Mouse (Mus musculus) layer of hippocampus, adult 8-10 months (tissue): ENCODE data around the gene Lztr1. TPM values are rescaled to one million over a fixed set of nuclear protein-coding genes. Genes with fewer than 3 reads are reported as not detected.
"Not testable (repeated sequence)": the region's sequence is repeated elsewhere in the genome, so short reads cannot be mapped to it uniquely, and the experiment has no call there.

Experiments used
- DNase-seq, 2 experiments: peaks; one replicate each; pipeline ENCODE4 v3.0.0; 2022; ENCODE audit warnings: low spot score in 2 of 2
- total RNA-seq, 4 experiments: library from RNA; stranded (reverse); gene quantifications; 2 replicates each; pipeline ENCODE4 v1.2.4; 2022

Gene Lztr1
- total RNA-seq, 4 experiments from 2014 or later, result 194 to 222 (median 203) TPM

DNA sequence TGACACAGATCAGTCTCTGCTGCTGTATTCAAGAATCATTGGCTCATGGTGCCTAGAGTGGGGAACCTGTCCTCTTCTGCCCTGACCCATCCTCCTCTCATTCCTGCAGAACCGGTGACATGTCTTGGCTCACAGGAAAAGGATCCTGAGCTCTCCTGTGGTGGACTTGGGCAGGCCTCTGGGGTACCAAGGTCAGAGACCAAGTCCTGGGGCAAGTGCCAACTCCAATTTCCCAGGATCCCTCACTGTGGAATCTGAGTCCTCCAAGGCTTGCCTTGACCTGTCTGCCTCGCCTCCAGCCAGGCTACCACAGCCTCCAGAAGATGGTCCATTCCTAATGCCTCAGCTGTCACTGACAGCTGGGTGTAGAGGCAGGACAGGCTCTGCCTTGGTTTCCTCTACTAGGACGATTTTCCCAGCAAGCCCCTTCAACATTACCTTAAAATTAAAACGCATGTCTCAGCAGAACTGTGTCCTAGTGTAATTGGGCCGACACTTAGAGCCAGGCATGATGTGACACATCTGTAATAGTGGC, 1.4 kb upstream of the Lztr1 start:
- DNase-seq, result no peak

DNA sequence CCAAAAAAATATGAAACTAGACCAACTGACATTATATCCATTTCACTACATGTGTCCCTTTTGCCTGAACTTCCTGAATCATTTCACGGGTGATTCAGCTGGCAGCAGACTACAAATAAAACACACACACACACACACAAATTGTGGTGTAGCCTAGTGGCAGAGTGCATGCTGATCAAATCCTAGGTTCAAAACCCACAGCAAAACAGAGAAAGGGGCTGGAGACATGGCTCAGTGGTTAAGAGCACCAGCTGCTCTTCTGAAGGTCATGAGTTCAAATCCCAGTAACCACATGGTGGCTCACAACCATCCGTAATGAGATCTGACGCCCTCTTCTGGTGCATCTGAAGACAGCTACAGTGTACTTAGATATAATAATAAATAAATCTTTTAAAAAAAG, 457 bp upstream of the Lztr1 start:
- not testable (repeated sequence) for DNase-seq

DNA sequence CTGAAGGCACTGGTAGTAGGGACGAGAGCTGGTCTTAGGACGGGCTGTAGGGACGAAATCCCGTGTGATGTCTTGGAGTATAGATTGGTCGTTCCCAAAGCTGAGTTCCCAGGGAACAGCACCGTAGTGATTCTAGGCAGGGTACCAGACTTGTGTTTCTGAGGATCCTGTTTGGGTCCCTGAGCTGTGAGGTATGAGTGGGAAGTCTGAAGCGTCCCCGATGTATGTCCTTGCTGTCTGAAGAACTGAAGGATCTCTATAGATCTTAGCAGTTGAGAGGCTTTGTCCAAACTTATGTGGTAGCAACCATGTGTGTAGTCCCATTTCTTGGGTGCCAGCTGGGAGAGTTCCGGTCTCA, 731 bp downstream of the Lztr1 start:
- no peak for DNase-seq

DNA sequence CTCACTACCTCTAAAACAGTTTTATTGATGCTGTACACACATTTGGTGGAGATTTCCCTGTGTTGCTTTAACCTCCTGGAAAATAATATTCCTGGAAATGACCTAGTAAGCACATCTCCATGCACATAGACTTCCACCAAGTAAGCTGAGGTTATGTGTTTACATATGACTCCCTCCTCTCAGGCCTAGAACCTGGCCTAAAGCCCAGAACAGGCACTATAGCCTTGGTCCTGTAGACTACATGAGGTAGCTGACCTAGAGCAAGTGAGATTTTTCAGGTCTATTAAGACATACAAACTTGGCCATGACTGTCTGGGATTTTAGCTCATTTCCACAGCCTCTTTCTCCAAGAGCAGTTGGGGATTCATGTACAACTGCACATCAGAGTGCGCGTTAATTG, 1.7 kb downstream of the Lztr1 start:
- no peak for DNase-seq

DNA sequence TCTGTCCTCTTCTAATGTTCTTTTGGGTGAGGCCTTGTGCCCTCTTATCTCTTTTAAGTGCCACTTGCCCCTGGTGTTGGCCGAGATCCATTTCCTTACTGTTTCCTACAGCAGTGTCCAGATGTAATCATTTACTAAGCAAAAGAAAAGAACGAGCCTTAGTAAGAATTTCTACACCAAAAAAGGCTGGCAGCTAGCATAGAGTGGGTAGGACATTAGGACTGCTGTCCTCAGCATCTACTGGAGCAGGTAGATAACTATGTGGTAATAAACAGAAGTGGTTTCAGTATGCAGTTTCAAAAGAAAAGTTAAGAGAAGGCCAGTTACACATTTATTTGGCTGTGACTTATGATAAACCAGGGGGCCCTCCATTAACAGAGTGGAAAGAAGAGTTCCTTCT, 2.2 kb downstream of the Lztr1 start:
- DNase-seq, result no peak

DNA sequence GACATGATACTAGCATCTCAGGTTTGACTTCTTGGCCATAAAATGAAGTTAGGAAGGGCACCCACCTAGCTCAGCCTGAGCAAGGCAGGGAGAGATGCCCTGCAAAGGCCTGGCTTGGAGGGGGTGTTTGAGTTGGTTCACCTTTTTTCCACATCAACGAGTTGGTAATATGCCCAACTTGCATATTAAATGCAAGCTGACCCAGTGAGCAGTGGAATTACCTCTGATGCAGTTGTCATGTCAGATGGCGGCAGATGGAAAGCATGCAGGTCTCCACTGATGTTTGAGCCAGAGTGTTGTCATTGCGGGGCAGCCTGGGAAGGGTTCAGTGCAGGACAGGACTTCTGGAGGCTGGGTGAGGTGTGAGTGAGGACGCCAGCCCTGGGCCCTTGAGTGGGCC, 2.9 kb downstream of the Lztr1 start:
- DNase-seq, result no peak

DNA sequence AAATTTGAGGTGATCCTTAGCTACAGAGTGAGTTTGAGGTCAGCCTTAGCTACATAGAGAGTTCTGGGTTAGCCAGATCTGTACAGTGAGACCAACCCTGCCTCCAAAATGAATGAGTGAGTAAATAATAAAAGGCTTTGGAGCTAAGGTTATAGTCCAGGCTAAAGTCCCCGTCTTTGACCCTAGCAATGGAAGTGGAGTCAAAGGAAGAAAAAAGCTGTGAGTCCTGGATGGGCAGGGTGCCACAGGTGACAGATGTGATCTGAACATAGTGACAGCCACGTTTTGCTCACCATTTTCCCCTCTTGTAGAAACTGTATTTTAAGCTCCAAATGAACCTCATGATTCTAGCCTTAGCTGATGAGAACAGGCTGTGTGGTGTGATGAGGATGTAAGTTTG, 10.4 kb downstream of the Lztr1 start:
- DNase-seq, result no peak

DNA sequence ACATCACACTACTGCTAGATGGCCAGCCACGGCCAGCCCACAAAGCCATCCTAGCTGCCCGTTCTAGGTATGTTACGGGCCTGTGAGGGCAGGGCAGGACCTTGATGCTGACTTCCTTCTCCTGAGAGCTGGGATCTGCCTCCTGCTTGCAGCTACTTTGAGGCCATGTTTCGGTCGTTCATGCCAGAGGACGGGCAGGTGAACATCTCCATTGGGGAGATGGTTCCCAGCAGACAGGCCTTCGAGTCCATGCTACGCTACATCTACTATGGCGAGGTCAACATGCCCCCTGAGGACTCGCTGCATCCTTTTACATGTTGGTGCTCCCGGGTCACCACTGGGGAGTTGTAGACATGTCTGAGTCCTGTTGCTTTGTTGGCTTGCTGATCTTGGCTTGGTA, 15.7 kb downstream of the Lztr1 start:
- no peak for DNase-seq

DNA sequence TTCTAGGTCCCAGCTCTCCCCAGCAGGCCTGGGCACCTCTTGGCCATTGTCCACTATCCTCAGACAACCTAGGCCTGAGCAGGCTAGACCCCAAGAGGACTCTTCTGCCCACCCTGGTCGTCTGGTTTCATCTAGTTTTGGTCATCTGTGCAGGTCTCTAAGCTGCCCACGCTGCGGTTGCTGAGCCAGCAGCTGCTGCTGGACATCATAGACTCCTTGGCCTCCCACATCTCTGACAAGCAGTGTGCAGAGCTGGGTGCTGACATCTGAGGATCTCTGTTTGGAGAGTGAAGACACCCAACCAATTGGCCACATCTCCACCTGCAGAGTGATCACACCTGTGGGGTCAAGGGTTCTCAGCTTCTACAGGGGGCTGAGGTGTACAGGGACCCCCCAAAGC, 17.0 kb downstream of the Lztr1 start:
- DNase-seq, result no peak

DNA sequence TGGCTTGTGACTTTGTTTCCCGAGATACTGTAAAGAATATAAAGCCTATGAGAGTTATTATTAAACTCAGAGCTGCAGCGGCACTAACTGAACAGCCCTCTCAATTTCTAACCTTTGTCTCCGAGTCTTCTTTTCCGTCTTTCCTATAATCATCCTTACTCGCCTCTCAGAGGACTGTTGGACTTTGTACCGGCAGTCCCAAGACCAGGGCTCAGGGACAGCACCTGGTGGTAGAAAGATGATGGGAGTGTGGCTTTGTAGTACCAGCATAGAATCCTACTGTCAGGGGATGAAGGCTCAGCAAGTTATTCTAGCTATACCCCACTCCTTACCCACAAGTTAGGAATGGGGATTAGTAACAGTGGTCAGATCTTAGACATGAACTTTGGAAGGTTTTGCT, 17.7 kb downstream of the Lztr1 start:
- DNase-seq, result no peak

DNA sequence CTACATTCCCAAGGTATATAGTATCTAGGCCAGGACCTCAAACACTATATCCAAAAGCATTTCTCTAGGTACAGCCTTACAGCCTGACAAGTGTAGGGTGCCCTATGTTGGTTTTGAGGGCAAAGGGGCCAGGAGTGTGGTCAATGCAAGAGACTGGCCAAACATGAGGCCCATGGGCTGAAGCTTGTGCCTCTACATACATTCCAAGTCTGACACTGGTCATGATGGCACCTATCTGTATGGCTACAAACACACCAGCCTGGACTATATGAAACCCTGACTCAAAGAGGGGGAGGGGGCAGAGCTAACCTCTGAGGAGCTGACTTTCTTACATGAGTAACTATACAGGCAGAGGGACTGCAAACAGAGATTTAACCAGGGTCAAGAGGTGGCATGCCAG, 19.1 kb downstream of the Lztr1 start:
- DNase-seq, result no peak

DNA sequence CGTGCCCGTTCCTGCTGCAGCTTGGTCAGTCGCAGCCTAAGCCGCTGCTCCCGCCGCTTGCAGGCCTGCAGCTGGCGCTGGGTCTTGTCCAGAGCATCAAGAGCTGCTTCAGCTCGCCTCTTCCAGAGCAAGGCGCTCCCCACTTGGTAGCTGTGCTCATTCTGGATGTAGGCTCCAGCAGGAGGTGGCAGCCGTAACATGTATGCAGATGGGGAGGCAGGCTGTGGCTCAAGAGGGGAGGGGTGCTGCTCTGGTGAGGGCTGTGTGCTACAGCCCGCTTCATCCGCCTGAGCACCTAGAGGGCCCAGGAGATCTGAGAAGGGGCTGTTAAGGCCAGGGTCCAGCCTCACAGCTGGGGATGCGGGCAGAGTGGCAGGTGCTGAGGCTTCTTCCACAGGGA, 19.8 kb downstream of the Lztr1 start:
- no peak for DNase-seq

DNA sequence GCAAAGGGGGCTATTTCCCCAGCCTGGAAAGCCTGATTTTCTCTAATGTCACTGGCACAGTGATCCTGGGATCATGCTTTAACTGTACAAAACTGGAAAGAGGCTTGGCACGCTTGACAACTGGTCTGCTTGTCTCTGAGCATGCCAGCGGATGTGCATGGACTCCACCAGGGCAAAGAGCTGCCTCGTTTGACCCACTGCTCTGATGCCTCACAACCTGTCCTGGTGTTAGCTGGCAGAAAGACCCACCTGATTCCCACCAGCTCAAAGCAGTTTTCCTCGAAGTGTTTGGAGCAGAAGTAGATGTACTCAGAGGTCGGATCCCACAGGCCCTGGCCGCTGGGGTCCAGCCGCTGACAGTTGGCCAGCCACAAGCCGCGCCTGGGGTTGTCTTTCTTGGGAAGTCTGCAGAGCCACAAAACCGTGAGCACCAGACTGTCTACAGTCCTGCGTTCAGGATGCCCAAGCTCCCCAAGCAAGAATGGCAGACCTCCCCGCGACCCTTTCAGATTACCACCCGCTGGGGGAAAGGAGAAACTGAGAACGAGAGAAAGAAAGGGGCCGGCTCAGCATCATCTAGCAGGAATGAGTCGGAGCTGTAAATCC, 21.6 kb downstream of the Lztr1 start:
- no peak for DNase-seq

DNA sequence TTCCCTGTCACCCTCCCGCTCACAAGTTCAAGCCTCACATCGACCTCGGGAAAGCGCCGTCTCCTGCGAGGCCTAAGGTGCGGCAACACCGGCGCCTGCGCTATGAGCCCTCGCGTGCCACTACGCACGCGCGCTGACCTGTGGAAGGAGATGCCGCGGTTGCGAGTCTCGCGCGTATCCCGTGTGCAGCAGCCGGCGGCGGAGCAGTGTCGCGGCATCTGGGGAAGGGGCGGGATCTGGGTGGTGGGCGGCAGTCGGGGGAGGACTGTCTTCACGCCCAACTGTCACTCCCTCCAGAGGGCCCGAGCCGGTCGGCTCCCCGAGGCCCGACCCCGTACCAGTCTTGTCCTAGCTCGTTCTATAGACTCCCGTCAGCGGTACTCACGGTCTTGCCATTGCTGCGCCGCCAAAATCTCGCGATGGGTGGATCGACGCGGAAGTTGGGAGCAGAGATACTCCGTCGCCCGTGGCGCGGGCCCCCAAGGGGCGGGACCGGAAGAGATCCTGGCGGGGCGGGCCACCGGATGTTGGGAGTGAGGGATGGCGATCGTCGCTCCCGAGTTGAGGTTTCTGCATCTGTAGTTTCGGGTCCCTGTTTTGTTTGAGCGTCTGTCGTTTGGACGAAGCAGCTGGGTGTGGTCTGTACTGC, 22.3 kb downstream of the Lztr1 start, which contains the start of gene Thap7:
TSS of gene Thap7 (minus strand) at position 497 of the 649 bp plus-strand sequence.
- DNase-seq, result peak; percentile 93 to 94

DNA sequence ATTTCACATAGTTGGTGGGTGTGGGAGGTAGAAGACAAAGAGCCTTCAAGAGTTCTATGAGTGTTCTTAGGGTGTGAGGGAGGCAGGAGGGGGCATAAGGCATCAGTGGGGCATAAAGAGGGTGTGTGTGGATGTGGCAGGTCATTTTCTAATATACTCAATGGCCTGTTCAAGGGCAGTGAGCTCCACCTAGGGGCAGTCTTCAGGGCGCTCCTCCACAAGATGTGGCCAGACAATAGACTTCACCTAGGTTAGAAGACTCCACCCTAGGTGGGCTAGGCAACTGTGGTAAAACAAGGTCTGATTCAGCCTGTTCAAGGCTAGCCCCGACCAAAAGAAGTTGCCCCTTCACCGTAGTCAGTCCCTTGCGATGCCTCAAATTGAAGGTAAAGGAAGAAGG, 23.8 kb downstream of the Lztr1 start:
- DNase-seq, result no peak

DNA sequence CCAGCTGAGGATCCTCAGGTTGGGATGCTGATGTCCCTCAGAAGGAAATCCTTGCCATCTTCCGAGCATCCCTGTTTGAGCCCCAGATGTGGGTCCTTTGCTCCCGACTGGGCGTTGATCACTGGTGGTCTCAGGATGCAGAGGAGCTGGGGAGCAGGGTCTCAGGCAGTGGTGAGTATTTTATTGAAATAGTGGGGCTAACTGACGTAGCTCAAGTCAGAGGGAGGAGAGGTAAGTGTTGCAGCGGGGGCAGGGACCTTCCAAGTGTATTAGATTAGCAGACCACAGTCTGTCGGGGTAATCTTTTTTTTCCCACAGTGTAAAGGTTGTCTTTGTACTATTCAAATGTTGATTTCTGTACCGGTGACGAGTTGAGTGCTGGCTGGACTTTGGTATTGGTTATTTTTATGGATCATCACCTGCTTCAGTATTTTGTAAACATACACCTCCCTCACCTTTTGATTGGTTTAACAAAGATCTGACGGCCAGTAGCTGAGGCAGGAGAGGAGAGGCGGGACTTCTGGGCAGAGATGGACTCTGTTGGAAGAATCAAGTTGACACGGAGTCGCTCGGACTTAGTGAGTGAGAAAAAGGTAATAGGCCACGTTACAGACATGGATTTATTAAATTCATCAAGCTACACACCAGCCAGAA, 24.3 kb downstream of the Lztr1 start:
- no peak for DNase-seq

DNA sequence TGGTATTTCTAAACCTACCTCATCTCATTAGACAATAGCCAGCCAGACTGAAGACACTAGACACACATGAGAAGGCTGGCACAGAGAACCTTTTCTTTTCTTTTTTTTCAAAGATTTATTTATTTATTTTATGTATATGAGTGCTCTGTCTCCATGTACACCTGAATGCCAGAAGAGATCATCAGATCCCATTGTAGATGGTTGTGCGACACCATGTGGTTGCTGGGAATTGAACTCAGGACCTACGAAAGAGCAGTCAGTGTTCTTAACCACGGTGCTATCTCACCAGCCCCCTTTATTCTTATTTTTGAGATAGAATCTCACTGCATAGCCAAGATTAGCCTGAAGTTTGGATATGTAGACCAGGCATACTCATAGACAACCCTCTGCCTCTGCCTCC, 28.1 kb downstream of the Lztr1 start:
- DNase-seq, result no peak

DNA sequence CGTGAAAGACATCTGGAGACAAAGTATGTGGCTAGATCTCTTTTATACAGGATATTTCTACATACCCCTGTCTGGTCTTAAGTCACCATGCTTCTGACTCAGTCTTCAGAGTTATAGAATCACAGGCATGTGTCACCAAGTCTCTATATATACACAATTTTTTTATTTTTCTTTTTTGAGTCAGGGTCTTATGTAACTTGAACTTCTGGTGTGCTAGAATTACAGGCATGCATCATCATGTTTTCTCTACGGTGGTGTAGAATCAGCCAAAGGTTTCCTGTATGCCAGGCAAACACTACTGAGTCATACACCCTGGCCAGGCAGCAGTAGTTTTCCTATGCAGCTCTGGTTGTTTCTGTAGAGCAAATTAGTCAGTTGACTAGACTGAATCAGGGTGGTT, 34.1 kb downstream of the Lztr1 start:
- no peak for DNase-seq

DNA sequence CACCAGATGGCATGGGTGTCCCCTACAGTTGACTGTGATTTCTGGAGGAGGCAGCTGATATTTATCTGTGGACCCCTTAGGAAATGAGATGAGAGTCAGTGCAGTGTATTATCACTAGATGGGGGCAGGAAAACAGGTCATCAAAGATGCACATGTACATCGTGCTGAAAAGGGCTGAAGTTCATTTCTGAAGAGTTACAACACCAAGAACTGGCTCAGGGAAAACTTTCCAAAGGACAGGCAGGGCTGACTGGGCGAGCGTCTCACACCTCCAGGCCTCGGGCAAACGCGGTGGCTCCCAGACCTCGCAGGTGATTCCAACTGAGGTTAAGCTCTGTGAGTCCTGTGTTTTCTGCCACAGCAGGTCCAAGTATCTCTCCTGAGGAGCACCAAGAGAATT, 44.3 kb downstream of the Lztr1 start:
- no peak for DNase-seq

DNA sequence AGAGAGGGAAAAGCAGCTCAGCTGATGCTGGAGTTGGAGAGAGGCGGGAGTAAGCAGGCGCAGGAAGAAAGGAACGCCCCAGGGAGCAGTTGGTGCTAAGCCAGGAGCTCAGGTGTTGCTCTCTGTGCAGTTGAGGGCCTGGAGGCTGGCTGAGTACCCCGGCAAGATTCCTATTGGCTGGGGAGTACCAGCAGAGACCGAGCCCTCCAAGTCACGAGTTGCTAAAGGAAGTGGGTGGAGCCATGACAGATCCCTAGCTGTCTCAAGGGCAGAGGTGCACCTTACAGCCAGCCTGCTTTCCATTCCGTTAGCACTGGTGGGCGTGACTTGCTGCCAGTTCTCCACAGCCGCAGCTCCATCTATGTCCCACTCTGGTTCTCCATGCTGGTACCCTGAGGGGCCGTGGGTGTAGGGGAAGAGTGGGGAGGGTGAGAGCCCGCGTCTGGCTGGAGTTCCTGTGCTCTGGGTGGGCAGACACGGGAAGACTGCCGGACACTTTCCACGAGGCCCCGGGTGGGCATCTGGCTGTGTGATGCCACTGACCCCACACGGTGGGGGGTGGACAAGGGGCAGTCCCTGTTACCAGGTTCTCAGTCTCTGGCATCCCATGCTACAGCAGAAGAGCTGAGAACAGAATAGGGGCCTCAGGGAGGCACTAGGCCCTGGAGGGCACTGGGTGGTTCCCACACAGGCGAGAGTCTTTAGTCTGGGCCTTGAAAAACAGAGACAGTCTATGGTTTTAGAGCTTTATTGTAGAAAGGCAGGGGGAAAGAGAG, 45.6 kb downstream of the Lztr1 start:
- DNase-seq, result no peak

DNA sequence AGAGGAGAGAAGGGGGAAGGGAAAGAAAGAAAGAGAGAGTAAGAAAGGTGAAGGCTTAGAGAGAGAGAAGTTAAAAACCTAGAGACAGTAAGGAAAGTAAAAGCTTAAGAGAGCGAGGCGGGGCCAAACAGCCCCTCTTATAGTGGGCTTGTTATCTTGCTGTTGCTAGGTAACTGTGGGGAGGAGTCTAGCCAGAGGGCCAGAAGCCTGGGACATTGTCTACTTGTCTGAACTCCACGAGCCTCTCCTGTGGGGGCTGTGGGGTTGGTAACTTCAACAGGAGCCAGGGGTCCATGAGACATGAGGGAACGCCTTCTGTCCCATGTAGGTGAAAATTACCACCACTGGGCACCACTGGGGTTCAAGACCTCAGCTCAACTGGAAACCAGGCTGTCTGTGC, 46.2 kb downstream of the Lztr1 start:
- not testable (repeated sequence) for DNase-seq

DNA sequence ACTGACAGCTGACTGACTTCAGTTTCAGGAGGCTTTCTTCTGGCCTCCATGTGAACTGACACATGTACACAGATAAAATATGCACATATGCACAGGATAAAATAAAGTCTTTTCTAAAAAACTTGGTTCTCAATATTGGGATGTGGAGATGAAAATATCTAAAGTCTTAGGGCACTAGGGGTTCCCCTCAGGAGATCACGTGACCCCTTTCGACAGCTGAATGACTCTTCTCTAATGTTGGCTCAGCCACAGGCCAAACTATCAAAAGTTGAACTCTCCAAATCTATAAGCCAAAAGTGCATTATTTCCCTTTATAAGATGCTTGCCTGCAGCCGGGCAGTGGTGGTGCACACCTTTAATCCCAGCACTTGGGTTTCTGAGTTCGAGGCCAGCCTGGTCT, 47.7 kb downstream of the Lztr1 start:
- DNase-seq, result no peak
